Mouse (Mus musculus): ENCODE measurements at regions not wholly inside any gene's neighbourhood (a gene's known extent, or its start where the extent isn't known, plus 50 kb on each side); places are given as distances from the start of the nearest gene placed in this dataset.
A peak's percentile ranks its signal among the peaks of the same experiment; 100 is the strongest.

- Histone ChIP-seq H3K9ac (ENCODE audit: low read length) (no peak overlapping the region), H3K27ac (replicated peaks) (no peak overlapping the region), H3K4me3 (ENCODE audit: low read depth, low read length) (no peak overlapping the region), H3K4me1 (replicated peaks; ENCODE audit: control insufficient read depth, insufficient read depth) (no peaks in the 10 kb centered on the region), H3K27me3 (ENCODE audit: control insufficient read depth, insufficient read depth, low read length) (no peaks in the 10 kb centered on the region), H3K4me2 (replicated peaks; ENCODE audit: low read depth) (no peak overlapping the region), H3K36me3 (ENCODE audit: control insufficient read depth, insufficient read depth, low read length) (no peaks in the 10 kb centered on the region), H3K9me3 (ENCODE audit: control insufficient read depth, low read length) (no peaks in the 10 kb centered on the region)
- DNase-seq (ENCODE audit: low spot score) = no peak
- no peak for ATAC-seq (ENCODE audit: low FRiP score, low TSS enrichment)
- 73% methylated on average over 3 of the region's 3 CpGs for WGBS
- TF ChIP-seq CTCF (IDR thresholded peaks at IDR 0.05; ENCODE audit: low read depth) = no peak
- no peak for TF ChIP-seq EP300 (optimal IDR thresholded peaks at IDR 0.05)
Observed at GRCm38 (mm10) chr3:139844443-139844842, 638.9 kb downstream of the Stpg2 start.

- Histone ChIP-seq H3K27me3 (ENCODE audit: control insufficient read depth, insufficient read depth, low read length) (no peaks in the 10 kb centered on the region), H3K9ac (ENCODE audit: low read length) (no peak overlapping the region), H3K36me3 (ENCODE audit: control insufficient read depth, insufficient read depth, low read length) (no peaks in the 10 kb centered on the region), H3K4me3 (ENCODE audit: low read depth, low read length) (no peak overlapping the region), H3K9me3 (ENCODE audit: control insufficient read depth, low read length) (no peaks in the 10 kb centered on the region), H3K4me1 (replicated peaks; ENCODE audit: control insufficient read depth, insufficient read depth) (no peaks in the 10 kb centered on the region), H3K4me2 (replicated peaks; ENCODE audit: low read depth) (no peak overlapping the region), H3K27ac (replicated peaks) (no peak overlapping the region)
- TF ChIP-seq EP300 (optimal IDR thresholded peaks at IDR 0.05) = no peak
- TF ChIP-seq CTCF (IDR thresholded peaks at IDR 0.05; ENCODE audit: low read depth) = no peak
- ATAC-seq (ENCODE audit: low FRiP score, low TSS enrichment) (no peak), DNase-seq (ENCODE audit: low spot score) (no peak)
- 70% methylated on average over 5 of the region's 5 CpGs for WGBS
Observed at GRCm38 (mm10) chr3:139847826-139848225, 642.3 kb downstream of the Stpg2 start.

- no peaks in the 10 kb centered on the region for H3K27me3 ChIP-seq (ENCODE audit: control insufficient read depth, insufficient read depth, low read length)
- DNase-seq (ENCODE audit: low spot score) = no peak
- TF ChIP-seq CTCF (IDR thresholded peaks at IDR 0.05; ENCODE audit: low read depth) (no peak), EP300 (optimal IDR thresholded peaks at IDR 0.05) (no peak)
- no peaks in the 10 kb centered on the region for H3K4me1 ChIP-seq (replicated peaks; ENCODE audit: control insufficient read depth, insufficient read depth)
- no peaks in the 10 kb centered on the region for H3K36me3 ChIP-seq (ENCODE audit: control insufficient read depth, insufficient read depth, low read length)
- no peak overlapping the region for H3K4me3 ChIP-seq (ENCODE audit: low read depth, low read length)
- peak; percentile 54; the same call in 1 of the 2 replicates for ATAC-seq (ENCODE audit: low FRiP score, low TSS enrichment)
- no peak overlapping the region for H3K9ac ChIP-seq (ENCODE audit: low read length)
- no peaks in the 10 kb centered on the region for H3K9me3 ChIP-seq (ENCODE audit: control insufficient read depth, low read length)
- no peak overlapping the region for H3K27ac ChIP-seq (replicated peaks)
- H3K4me2 ChIP-seq (replicated peaks; ENCODE audit: low read depth) = peak overlapping the region; percentile 8; the same call in 1 of the 2 replicates
- 57% methylated on average over 16 of the region's 16 CpGs for WGBS
Observed at GRCm38 (mm10) chr3:139859966-139860635, 654.6 kb downstream of the Stpg2 start.

GRCm38 (mm10) chr3:139860831-139861371 is 655.4 kb downstream of the Stpg2 start:
- Histone ChIP-seq H3K9ac (ENCODE audit: low read length) (no peak overlapping the region), H3K36me3 (ENCODE audit: control insufficient read depth, insufficient read depth, low read length) (no peaks in the 10 kb centered on the region), H3K4me1 (replicated peaks; ENCODE audit: control insufficient read depth, insufficient read depth) (no peaks in the 10 kb centered on the region), H3K27me3 (ENCODE audit: control insufficient read depth, insufficient read depth, low read length) (no peaks in the 10 kb centered on the region), H3K27ac (replicated peaks) (no peak overlapping the region), H3K9me3 (ENCODE audit: control insufficient read depth, low read length) (no peaks in the 10 kb centered on the region), H3K4me2 (replicated peaks; ENCODE audit: low read depth) (peak overlapping the region; percentile 8; the same call in 1 of the 2 replicates), H3K4me3 (ENCODE audit: low read depth, low read length) (no peak overlapping the region)
- ATAC-seq (ENCODE audit: low FRiP score, low TSS enrichment) (no peak), DNase-seq (ENCODE audit: low spot score) (no peak)
- WGBS = 45% methylated on average over 9 of the region's 9 CpGs
- TF ChIP-seq CTCF (IDR thresholded peaks at IDR 0.05; ENCODE audit: low read depth) (no peak), EP300 (optimal IDR thresholded peaks at IDR 0.05) (no peak)

GRCm38 (mm10) chr3:139866329-139866728 is 660.8 kb downstream of the Stpg2 start:
- Histone ChIP-seq H3K36me3 (ENCODE audit: control insufficient read depth, insufficient read depth, low read length) (no peaks in the 10 kb centered on the region), H3K27ac (replicated peaks) (no peak overlapping the region), H3K9me3 (ENCODE audit: control insufficient read depth, low read length) (no peaks in the 10 kb centered on the region), H3K9ac (ENCODE audit: low read length) (no peak overlapping the region), H3K4me1 (replicated peaks; ENCODE audit: control insufficient read depth, insufficient read depth) (no peaks in the 10 kb centered on the region), H3K27me3 (ENCODE audit: control insufficient read depth, insufficient read depth, low read length) (no peaks in the 10 kb centered on the region), H3K4me3 (ENCODE audit: low read depth, low read length) (no peak overlapping the region), H3K4me2 (replicated peaks; ENCODE audit: low read depth) (no peak overlapping the region)
- no peak for TF ChIP-seq CTCF (IDR thresholded peaks at IDR 0.05; ENCODE audit: low read depth)
- no peak for TF ChIP-seq EP300 (optimal IDR thresholded peaks at IDR 0.05)
- no peak for ATAC-seq (ENCODE audit: low FRiP score, low TSS enrichment)
- no peak for DNase-seq (ENCODE audit: low spot score)

GRCm38 (mm10) chr3:139867030-139867429 is 661.5 kb downstream of the Stpg2 start:
- Histone ChIP-seq H3K27ac (replicated peaks) (no peak overlapping the region), H3K4me2 (replicated peaks; ENCODE audit: low read depth) (no peak overlapping the region), H3K9ac (ENCODE audit: low read length) (no peak overlapping the region), H3K27me3 (ENCODE audit: control insufficient read depth, insufficient read depth, low read length) (no peaks in the 10 kb centered on the region), H3K36me3 (ENCODE audit: control insufficient read depth, insufficient read depth, low read length) (no peaks in the 10 kb centered on the region), H3K9me3 (ENCODE audit: control insufficient read depth, low read length) (no peaks in the 10 kb centered on the region), H3K4me3 (ENCODE audit: low read depth, low read length) (no peak overlapping the region), H3K4me1 (replicated peaks; ENCODE audit: control insufficient read depth, insufficient read depth) (no peaks in the 10 kb centered on the region)
- 84% methylated on average over 4 of the region's 4 CpGs for WGBS
- DNase-seq (ENCODE audit: low spot score) (no peak), ATAC-seq (ENCODE audit: low FRiP score, low TSS enrichment) (no peak)
- TF ChIP-seq CTCF (IDR thresholded peaks at IDR 0.05; ENCODE audit: low read depth) (peak; percentile 19), EP300 (optimal IDR thresholded peaks at IDR 0.05) (no peak)
